Mouse (Mus musculus) hindlimb bud, embryonic 11.5 days (tissue): ENCODE data around the gene Arap2.

Experiments
- DNase-seq: peaks from one replicate; pipeline ENCODE4 v3.0.0-alpha.2; 2012; ENCODE audit warnings: low read depth, low spot score; ENCODE audit errors: extremely low spot score

Gene Arap2

DNA sequence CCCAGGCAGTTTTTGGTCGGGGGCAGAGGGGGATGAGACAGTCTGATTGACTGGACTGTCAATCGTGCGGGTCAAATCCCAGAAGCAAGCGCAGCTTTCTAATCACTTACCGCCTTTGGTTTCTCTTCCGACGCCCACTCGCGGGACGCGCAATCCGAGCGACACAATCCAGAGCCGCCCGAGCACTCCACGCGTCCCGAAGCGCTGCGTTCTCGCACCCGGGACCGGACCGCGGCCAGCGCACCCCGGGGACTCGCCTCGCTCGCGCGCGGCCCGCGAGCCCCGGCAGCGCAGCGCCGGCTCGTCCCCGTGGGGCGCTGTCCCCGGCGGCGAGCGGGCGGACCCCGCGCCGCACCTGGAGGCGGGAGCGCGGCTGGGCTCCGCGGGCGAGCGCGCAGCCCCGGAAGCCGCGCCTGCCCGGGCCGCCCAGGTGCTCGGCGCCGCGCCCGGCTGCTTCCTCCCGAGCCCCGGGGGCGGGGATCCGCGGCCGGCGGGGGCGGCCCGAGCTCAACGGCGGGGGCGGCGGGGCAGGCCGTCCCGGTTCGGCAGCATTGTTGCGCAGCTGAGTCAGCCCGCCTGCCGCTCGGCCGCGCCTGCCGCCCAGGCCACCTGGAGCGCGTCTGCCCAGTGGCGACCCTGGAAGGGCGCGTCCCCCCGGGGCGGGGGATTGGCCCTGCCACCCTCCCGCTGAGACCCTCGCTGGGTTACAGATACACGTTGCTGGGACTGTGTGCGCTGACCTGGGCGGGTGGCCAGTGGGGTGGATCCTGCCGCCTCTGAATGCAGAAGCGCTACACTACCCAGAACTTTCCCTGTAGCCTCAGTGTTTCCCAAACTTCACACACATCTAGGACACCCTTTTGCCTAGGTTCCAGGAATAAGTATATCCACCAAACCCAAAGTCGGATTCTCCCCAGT is at the start of gene Arap2:
TSS of gene Arap2 (minus strand) at position 376 of the 918 bp plus-strand sequence.
- no peak for DNase-seq

DNA sequence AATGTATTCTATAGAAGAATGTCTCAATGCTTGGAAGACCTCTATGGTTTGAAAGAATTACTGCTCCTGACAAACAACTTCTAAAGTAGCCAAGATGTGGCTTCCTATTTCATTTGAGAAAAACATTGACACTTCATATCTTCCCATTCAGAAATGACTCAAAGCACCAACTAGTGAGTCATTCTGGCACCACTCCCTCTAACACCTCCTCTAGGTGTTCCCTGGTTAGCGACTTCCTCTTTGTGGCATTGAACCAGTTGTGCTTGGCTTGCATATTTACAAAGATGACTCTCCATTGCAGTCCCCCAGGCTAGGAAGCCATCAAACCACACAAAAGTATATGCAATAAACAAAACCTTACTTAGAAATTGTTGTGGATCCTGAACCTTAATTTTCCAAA is 49.8 kb upstream of the Arap2 start:
- DNase-seq, result no peak

DNA sequence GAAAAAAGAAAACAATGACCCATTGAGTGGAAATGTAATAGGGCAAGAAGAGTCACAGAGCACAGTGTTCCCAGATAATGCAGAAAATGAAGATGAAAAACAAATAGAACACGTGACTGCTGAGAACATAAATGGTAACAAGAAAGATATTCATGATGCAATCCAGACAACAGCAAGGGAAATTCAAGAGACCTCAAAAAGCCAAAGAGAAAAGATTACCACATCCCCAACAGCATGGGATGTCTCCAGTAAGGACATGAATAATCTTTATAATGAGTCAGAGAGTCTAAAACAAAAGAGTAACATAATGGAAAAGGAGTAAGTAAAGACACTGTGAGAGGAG is 48.1 kb upstream of the Arap2 start:
- no peak for DNase-seq

DNA sequence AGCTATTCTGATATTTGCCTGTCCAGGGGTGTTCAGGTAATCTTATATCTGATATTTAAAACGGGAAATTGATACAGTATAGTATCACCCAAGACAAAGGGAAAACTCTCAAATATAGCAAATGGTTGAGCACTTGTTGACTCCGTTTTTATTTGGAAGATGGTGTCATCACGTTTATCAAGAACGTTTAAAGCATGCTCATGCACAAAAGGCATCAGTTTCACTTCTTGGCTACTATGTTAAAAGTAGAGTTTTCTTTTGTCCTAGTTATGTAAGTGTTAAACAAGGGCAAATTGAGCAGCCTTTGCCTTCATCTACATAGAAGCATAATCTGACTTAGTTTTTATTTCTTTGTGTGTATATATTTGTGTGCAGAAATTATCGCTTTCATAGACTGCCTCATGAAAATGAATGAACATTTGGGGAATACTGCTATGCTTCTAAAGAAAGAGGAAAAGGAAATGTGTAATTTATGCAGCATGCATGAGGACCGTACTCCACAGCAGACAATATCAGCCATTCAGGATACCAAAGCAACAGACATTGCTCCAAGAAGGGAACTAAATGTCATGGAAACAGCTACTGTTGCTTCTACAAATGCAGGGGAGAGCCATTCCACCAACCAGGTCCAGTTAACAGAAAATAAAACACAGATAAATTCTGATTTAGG is 47.6 kb upstream of the Arap2 start, which contains the start of gene Dthd1:
TSS of gene Dthd1 (plus strand) at position 422 of the 670 bp plus-strand sequence.
- no peak for DNase-seq

DNA sequence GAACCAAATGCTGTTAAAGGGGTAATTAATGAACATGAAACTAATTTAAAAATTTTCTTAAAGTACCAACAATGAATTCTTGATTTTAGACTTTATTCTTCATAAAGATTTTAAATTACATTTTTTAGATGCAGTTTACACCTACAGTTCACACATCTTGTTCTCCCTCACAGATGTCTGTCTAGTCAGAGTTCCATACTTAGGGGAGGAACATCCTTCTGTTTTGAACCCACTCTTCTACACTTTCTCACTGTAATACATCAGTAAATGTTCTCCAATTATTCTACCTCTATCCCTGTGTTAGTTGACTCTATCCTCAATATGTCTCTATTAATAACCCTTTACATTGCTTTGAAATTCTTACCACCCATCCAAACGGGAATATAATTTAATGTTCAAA is 26.8 kb upstream of the Arap2 start:
- DNase-seq, result no peak

DNA sequence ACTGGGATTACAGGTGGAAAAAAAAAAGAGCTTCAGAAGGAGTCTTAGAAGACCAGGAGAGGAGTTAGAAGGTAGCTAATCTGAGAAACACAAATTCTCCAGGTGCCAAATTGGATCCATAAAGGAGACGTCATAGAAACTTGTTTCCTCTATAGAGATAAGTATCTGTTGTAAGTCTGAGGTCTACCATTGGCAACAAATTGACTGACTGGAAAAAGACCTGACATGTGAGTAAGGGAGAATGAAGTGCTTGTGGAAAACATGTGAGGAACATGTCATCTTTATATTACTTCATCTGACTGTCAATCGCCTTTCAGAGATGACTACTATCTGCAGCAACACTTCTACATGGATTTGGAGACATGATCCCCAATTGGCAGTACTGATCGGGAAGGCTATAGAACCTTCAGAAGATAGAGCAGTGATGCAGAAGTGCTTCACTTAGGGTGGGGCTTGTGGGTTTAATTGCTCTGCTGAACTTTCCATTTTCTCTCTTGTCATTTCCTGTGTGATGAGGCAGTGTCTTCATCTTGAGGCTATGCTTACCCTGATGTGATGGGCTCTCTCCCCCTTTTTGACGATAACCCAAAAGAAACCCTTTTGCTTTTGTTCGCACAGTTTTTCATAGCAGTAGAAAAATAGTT is 25.1 kb upstream of the Arap2 start:
- DNase-seq, result no peak

DNA sequence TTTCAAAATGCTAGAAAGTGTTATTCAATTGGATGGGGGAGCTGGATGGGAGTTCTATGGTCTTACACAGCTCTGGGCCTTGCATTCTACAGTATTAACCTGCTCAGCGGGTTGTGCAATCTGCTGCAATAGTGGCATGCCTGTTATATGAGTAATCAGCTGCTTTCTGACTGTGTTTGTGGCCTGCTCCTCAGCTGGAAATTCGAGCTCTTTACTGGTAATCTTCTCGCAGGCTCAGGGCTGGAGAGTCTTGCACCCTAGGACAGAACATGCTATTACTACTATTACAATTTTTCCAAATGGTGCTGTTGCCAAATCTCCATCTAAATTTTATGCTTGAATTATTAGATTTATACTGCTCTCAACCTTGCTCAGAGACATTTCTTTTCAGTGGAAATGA is 20.9 kb upstream of the Arap2 start:
- no peak for DNase-seq

DNA sequence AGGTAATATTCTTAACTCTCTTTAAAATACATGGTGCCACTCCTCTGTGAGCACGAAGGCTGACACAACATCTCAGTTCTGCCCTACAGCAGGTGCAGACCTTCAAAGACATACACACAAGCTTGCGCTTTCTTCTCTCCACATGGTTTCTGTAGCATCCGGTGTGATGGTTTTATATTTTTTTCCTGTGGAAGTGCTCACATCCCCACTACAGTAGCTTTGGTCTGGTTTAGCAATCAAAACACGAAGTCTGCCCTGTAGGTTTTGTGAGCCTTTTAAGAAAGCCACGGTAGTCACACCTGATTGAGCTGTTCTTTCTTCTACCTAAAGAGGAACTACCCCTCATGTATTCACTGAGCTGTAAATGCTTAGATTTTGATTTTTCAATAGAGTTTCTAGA is 12.7 kb upstream of the Arap2 start:
- DNase-seq, result no peak

DNA sequence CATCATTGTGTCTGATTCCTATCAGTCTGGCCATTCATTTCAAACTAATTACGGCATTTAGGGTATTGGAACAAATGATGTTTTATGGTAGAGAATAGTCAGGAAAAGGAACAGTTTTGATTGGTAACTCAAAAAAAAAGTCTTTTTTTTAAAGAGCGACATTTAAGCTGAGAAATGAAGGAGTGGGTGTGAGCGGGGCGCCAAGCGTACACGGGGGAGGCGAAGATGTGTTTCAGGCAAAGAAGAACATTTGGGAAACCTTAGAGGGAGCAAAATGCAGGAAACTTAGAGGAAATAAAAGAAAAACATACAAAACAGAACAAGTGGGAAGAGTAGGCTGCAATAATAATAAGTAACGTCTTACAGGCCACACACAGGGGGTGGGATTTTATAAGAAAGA is 11.8 kb upstream of the Arap2 start:
- no peak for DNase-seq

DNA sequence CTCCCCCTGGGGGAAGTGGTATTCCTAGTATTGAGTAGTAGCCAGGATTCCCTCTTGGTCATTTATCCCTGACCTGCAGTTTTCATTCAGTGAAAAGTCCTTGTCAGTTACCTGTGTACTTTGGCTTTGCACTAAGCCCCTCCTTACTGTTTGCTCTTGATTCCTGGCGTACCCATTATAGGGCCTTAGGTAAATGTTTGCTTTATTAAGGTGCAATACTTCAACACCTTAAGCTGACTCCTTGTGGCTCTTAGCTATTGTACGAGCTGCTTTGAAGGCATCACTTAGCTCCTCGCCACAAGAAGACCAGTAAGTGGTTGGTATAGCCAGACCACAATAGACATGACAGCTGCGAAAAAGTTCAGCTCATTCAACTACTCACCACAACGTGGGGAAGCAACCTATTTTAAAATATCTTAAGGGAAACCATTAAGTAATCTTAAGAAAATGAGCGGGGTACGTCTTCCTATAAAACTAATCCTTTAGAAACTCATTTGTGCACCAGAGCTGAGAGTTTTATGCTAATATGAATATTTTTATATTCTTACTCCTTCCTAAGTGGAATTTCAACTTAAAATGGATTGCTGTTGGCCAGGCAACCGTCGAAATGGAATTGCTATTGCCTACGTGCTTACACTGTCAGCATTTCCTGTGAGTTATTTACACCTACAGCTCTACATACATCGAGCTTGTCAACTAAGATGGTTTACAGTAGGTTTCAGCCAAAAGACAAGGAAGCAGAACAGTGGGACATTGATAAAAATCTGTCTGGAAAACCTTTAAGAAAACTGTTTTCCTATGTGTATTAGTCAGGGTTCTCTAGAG is 6.0 kb upstream of the Arap2 start:
- DNase-seq, result no peak

DNA sequence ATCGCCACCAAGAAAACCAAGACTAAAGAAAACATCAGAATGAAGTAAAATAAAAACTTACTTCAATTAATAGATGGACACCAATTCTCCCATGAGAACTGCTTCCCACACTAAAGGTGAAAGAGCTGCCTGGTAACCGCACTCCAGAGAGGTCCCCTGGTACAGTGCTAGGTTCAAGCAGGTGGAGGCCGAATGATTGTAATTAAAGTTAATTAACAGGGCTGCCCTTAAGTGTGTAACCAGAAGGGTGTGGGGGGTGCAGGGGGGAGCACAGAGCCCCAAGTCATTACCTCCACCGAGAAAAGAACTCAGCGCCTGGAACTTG is 538 bp downstream of the Arap2 start:
- no peak for DNase-seq

DNA sequence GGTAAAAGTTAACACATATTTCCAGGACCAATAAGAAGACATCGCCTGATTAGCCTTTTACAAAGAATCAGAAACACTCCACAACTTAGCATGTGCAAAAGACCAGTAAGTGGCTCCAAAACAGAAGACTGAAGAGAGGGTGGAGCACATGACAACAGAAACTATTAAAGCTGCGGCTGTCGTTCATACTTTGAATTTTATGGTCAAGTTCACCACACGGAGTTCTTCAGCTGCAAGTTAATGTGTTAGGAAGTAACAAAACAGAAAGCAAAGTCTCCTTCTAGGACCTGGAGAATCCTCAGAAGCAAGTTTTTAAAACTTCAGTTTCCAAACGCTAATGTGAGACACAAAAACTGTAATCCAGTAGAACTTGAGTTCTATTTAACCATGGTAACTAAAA is 1.8 kb downstream of the Arap2 start:
- no peak for DNase-seq

DNA sequence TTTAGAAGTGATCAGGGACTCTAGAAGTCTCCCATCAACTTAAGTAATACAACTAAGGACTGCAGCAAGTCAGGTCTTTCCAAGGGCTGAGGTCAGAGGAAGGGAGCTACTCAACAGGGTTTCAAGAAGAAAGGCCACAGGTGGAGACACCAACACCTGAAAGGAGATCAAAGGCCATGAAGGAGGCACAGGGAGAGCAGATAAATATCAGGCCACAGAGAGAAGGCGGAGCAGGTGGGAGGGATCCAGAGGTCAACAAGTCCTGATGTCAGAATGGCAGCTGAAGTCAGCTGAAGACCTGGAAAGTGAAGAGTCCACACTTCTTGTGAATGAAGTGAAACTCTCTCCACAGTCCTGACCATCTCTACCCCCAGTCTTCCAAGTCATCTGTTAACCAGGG is 2.9 kb downstream of the Arap2 start:
- no peak for DNase-seq

DNA sequence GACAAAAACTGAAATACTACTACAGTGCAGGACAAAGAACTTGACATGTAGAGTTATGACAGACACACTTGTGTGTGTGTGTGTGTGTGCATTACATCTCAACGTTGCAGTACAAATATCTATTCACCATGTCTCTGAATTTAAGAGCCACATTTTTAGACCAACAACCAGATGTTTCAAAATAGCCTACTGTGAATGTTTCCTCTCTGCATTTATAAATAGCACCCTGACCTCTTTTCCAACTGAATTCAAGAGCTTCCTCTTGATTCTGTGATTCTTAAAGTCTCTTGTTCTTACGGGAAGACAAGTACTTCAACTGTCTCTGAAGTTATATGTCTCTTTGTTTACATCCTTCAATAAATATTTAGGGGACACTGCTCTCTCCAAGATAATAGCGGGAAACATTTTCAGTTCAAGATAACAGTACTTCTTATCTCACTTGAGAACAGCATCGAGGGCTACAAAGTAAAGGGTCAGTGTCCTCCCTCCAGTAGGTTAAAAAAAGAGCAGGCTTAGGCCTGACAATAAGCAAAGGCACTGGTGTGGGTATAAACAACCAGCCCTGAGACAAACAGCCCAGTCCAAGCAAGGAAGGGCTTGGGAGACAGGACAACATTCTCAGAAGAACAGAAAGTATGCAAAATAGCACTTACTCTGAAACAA is 3.5 kb downstream of the Arap2 start:
- DNase-seq, result no peak

DNA sequence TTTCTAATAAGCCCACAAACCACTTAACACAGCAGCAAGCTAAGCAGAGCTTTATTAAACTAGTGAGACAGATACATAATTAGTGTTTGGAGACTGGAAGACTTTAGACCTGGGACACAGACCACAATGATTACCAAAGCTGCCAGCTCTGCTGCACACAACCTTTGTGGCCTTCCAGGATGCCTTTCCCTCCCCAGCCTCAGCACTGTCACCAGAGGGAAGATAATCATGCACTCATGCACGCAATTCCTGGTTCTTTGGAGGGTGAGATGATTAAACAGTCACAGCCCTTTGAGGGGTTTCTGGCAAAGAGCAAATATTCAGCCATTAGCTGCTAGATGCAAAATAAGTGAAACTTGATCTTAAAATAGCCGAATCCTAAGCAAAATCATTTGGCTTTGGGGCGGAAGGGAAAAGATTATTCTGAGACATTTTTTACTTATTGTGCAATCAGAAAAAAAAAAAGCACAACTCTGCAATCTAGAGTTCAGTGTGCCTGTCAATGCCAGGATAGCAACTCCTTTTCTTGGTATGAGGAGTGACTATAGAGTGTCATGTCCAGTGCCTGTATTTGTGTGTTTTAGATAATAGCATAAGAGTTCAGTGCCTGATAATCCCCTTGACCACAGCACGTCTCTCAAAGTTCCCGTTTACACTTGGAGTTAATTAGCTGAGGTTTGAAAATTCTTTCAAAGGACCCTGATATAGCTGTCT is 5.0 kb downstream of the Arap2 start:
- no peak for DNase-seq

DNA sequence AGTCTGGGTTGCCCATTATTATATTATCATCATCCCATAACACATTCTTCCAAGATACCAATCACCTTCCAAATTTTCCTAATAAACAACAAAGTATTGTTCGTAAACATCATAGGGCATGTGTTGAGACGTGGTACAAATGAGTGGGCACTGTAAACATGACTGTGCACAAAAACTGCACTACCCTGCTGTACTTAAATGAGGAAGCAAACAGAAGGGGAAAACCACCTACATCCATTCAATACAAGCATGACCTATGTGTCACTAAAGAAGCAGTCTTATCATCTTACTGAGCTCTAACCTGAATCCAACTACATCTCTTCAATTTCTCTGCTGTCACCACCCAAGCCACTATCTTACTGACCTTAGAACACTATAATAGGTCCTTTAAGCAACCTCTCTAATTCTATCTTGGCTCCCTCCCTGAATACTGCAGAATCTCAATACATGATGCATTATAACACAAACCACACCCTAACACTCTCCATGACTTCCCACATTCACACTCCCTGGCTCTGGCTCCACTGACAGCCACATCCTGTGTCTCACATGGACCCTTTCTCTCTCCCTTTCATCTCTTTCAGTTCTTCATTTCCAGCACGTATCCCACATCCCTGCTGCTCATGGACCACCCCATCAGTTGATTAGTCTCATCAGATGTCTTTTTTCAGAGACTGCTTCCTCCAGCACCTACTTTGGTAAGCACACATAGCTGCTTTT is 10.0 kb downstream of the Arap2 start:
- no peak for DNase-seq

DNA sequence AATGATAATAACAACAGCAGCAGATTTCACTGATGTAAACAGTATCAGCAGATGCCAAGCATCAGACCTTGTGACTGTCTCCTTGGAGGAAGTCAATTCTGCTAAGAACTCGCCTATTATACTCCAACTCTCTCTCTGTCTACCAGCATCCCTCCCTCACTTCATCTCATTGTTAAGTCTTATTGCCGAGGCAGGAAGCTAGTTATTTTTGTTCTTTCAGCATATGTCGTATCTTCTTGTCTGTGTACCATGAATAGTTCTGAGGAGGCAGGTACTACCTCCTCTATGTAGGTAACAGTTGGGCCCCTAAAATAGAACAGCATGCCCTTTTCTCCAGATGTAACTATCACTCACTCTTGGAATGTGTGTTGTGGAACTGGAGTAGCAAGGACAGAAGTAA is 13.0 kb downstream of the Arap2 start:
- no peak for DNase-seq

DNA sequence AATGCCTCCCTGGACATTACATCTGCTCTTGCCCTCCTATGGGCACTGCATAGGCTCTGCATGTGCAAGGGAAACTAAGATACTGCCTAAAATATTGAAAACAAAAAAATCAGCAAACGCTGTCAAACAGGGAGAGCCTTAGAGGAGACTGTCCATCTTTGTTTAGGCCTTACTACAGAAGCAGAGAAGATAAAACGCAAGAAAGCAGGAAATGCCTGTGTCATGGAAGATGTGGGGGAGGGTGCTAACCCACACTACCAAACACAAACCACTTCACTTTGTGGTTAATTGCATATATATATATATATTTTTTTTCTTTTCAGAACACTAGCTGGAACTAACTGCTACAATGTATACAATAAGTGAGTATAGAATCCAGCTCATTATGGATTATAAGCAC is 14.3 kb downstream of the Arap2 start:
- no peak for DNase-seq

DNA sequence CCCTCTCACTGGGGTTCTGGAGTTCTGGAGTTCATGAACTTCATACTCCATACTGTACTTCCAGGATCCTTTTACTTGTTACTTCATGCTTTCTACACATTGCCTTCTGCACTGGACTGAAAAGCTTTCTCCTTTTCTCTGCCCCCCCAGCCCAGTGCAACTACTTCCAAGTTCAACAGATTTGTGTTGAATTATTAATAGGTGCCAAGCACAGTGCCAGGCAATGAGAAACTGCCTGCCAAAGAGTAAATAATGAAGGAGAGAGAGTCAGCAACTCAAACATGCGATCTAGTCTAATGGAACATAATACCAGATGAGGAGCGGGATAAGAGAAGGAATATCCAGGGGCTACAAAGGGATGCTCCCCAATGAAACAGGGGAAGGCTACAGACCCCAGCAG is 17.8 kb downstream of the Arap2 start:
- no peak for DNase-seq
